Mouse (Mus musculus) mature B cell (primary cell): ENCODE results near the gene Tmem178.

ENCODE experiments used
- in situ Hi-C: fragments of 300-500 bp; cut with MboI; formaldehyde crosslinking; loops from 2 replicates; pipeline ENCODE4 v1.14.3; 2019

The Tmem178 gene

GRCm38 (mm10) chr17:81047930-81048564 lies 103.6 kb downstream of the Tmem178 start:
- in situ Hi-C loops = no loop called here
